Mouse (Mus musculus) embryonic facial prominence, embryonic 15.5 days (tissue): ENCODE results near the gene Rtn4. TPM values are rescaled to one million over a fixed set of nuclear protein-coding genes. Genes with fewer than 3 reads are reported as not detected.

Source experiments
- ATAC-seq: fragments of 200-750 bp; cut with Nextera tagmentation; 2 replicates; pipeline ENCODE4 v1.8.0; 2017; ENCODE audit warnings: low read depth, moderate TSS enrichment; ENCODE audit not compliant: insufficient number of reproducible peaks, low FRiP score, low TSS enrichment
- H3K27ac ChIP-seq: fragments of 300-500 bp; sonication (generic); replicated peaks from 2 replicates; pipeline ENCODE4 v1.5.1; 2015; ENCODE audit warnings: mild to moderate bottlenecking, inconsistent platforms
- H3K27me3 ChIP-seq: fragments of 300-500 bp; sonication (generic); 2 replicates; pipeline ENCODE4 v1.6.1; 2015; ENCODE audit warnings: inconsistent platforms
- H3K36me3 ChIP-seq: fragments of 300-500 bp; sonication (generic); 2 replicates; pipeline ENCODE4 v1.6.1; 2015; ENCODE audit warnings: mild to moderate bottlenecking, inconsistent platforms
- H3K4me1 ChIP-seq: fragments of 300-500 bp; sonication (generic); 2 replicates; pipeline ENCODE4 v1.6.1; 2015; ENCODE audit warnings: inconsistent platforms
- H3K4me2 ChIP-seq: fragments of 300-500 bp; sonication (generic); replicated peaks from 2 replicates; pipeline ENCODE4 v1.6.1; 2015; ENCODE audit warnings: mild to moderate bottlenecking, inconsistent platforms
- H3K4me3 ChIP-seq: fragments of 300-500 bp; sonication (generic); replicated peaks from 2 replicates; pipeline ENCODE4 v1.5.1; 2015; ENCODE audit warnings: mild to moderate bottlenecking, inconsistent platforms
- H3K9ac ChIP-seq: fragments of 300-500 bp; sonication (generic); 2 replicates; pipeline ENCODE4 v1.6.1; 2015; ENCODE audit warnings: inconsistent platforms
- H3K9me3 ChIP-seq: fragments of 300-500 bp; sonication (generic); replicated peaks from 2 replicates; pipeline ENCODE4 v1.6.1; 2016; ENCODE audit warnings: inconsistent platforms
- WGBS: fragments of 180-500 bp; shearing (Covaris S2); methylation state at CpG from one replicate; pipeline ENCODE4 v1.1.7; 2015; 5-methylcytosine and 5-hydroxymethylcytosine counted together
- polyA plus RNA-seq: library from polyadenylated mRNA; unstranded; fragments of >200 nt; fragmentation: Nextera tagmentation; extraction: Ambion mirVana; gene quantifications from 2 replicates; pipeline ENCODE4 v1.2.1, GENCODE M21; 2015

Rtn4 gene
- polyA plus RNA-seq, 1 experiment from 2014 or later = 82.4 TPM

- Histone ChIP-seq H3K4me3 (no peak overlapping the region), H3K4me2 (no peak overlapping the region), H3K4me1 (no peaks in the 10 kb centered on the region), H3K27me3 (no peaks in the 10 kb centered on the region), H3K27ac (no peak overlapping the region), H3K9me3 (no peaks in the 10 kb centered on the region), H3K36me3 (no peaks in the 10 kb centered on the region), H3K9ac (no peak overlapping the region)
- no peak for ATAC-seq
- 67% methylated on average over 3 of the region's 3 CpGs for WGBS
These were observed 12.0 kb upstream of the Rtn4 start for GRCm38 (mm10) chr11:29680771-29681170.

GRCm38 (mm10) chr11:29684272-29684671 lies 8.5 kb upstream of the Rtn4 start:
- no peak overlapping the region for H3K9ac ChIP-seq
- 75% methylated on average over 2 of the region's 2 CpGs for WGBS
- no peaks in the 10 kb centered on the region for H3K4me1 ChIP-seq
- no peaks in the 10 kb centered on the region for H3K27me3 ChIP-seq
- H3K36me3 ChIP-seq = no peaks in the 10 kb centered on the region
- no peak overlapping the region for H3K27ac ChIP-seq
- no peak for ATAC-seq
- no peak overlapping the region for H3K4me2 ChIP-seq
- no peak overlapping the region for H3K4me3 ChIP-seq
- H3K9me3 ChIP-seq = no peaks in the 10 kb centered on the region

DNA sequence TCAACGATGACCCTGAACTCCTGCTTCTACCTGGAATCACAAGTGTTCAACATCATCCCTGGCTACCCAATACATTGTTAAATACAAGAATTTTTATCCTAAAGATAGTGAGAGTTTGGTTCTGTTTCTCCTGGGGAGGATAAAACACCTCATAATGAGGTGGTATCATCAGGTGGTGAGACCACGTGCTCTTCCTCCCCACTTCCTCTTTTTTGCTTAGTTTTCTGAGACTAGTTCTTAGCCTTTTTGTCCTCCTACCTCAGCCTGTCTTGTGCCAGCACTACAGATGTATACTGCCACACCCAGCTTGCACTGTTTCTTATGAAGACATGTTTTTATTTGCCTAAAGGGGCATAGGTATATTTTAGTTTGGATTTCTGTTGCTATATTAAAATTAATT lies 6.6 kb upstream of the Rtn4 start:
- no peak for ATAC-seq

GRCm38 (mm10) chr11:29691556-29691955 lies 1.2 kb upstream of the Rtn4 start:
- Histone ChIP-seq H3K36me3 (no peaks in the 10 kb centered on the region), H3K9ac (no peak overlapping the region), H3K27me3 (no peaks in the 10 kb centered on the region), H3K4me2 (no peak overlapping the region), H3K4me3 (no peak overlapping the region), H3K4me1 (peaks cover 8% of the 10 kb centered on the region), H3K27ac (peak overlapping the region; percentile 99; the same call in 1 of the 2 replicates), H3K9me3 (no peaks in the 10 kb centered on the region)
- 79% methylated on average over 1 of the region's 1 CpGs for WGBS
- no peak for ATAC-seq

More for the DNA sequence above, 6.6 kb upstream of the Rtn4 start:
- H3K27ac ChIP-seq = no peak overlapping the region
- no peak overlapping the region for H3K4me2 ChIP-seq
- no peaks in the 10 kb centered on the region for H3K27me3 ChIP-seq
- H3K9ac ChIP-seq = no peak overlapping the region
- 89% methylated on average over 2 of the region's 2 CpGs for WGBS
- H3K4me3 ChIP-seq = no peak overlapping the region
- H3K9me3 ChIP-seq = no peaks in the 10 kb centered on the region
- H3K4me1 ChIP-seq = no peaks in the 10 kb centered on the region
- H3K36me3 ChIP-seq = no peaks in the 10 kb centered on the region

GRCm38 (mm10) chr11:29692111-29692682 lies 550 bp upstream of the Rtn4 start:
- peak overlapping the region; percentile 95 for H3K4me3 ChIP-seq
- H3K27ac ChIP-seq = peak overlapping the region; percentile 99
- H3K36me3 ChIP-seq = no peaks in the 10 kb centered on the region
- H3K9me3 ChIP-seq = no peaks in the 10 kb centered on the region
- no peak for ATAC-seq
- peaks cover 13% of the 10 kb centered on the region for H3K4me1 ChIP-seq
- no peaks in the 10 kb centered on the region for H3K27me3 ChIP-seq
- 7% methylated on average over 12 of the region's 12 CpGs for WGBS
- H3K4me2 ChIP-seq = peak overlapping the region; percentile 48
- H3K9ac ChIP-seq = no peak overlapping the region

DNA sequence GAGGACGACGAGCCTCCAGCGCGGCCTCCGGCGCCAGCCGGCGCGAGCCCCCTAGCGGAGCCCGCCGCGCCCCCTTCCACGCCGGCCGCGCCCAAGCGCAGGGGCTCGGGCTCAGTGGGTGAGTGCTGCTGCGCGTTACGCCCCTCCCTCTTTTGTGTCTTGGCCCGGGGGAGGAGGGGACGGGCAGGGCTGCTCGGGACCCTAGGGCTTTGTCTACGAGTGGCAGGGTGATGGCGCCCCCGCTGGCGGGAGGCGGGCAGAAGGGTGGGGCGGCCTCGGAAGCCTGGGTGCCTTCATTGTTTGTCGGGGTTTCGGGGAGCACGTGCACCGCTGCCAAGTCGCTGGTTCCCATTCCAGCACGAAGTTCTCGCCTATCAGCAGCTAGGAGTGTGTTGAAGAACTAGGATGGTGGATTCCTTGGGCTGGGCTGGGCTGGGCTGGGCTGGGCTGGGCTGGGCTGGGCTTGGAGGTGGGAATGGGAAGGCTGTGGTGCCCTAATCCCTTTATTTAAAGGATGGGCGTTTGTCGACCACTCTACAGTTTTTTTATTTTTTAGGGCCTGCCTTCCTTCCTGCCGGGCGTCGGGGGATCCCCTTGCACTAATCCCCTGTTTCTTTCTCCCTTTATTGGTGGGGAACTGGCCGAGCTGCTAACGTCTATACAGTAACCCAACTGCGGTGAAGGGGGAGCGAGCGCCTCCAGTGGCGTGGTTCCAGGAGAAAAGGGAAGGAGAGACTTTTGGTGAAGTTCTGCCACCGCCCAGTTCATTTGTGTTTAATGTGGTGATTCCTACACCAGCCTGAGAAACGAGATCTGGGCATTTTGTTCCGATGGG lies 1.0 kb downstream of the Rtn4 start:
- under 1% methylated on average over 53 of the region's 53 CpGs for WGBS
- ATAC-seq = peak; percentile 89
- peak overlapping the region; percentile 48 for H3K4me2 ChIP-seq

DNA sequence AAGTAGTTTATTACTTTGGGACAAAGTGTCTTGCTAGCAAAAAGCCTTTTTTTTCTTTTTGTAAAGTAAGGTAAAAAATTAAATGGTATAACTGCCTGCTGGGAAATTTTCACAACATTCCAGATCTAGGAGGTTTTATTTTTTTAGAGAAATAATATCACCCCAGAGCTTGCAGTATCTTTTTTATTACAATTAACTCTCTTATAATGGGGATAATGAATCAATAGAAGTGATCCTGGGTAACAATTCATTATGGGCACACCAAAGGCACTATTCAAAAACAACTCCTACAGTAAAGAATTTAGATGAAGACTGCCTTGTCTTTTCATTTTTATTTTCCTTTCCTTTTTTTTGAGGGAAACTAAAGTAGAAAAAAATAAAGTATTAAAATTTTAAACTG lies 2.0 kb downstream of the Rtn4 start:
- Histone ChIP-seq H3K4me2 (no peak overlapping the region), H3K4me3 (no peak overlapping the region), H3K9me3 (no peaks in the 10 kb centered on the region), H3K27ac (no peak overlapping the region), H3K4me1 (peaks cover 16% of the 10 kb centered on the region), H3K27me3 (no peaks in the 10 kb centered on the region), H3K36me3 (no peaks in the 10 kb centered on the region), H3K9ac (no peak overlapping the region)
- no peak for ATAC-seq

More for the DNA sequence above, 1.0 kb downstream of the Rtn4 start:
- H3K9me3 ChIP-seq = no peaks in the 10 kb centered on the region
- no peaks in the 10 kb centered on the region for H3K36me3 ChIP-seq
- H3K4me1 ChIP-seq = peaks cover 16% of the 10 kb centered on the region
- peak overlapping the region; percentile 97 for H3K9ac ChIP-seq
- H3K4me3 ChIP-seq = peak overlapping the region; percentile 95
- no peaks in the 10 kb centered on the region for H3K27me3 ChIP-seq
- peak overlapping the region; percentile 99 for H3K27ac ChIP-seq

DNA sequence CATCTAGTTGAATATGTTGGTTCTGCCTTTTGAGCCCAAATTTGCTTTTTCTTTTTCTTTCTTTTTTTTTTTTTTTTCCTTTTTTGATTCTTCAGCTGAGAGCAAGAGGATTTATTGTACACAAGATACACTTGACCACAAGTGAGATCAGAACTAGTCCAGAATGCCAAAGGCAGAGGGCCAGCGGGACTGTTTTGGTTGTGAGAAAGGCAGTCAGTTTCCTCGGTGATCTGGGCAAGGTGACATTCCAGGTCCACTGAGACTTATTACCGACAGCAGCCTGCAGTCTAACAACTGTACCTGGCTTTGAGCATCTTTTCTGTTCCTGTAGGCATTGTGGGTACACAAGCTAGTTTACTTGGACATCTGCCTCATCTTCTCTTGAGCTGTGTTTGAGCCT lies 10.0 kb downstream of the Rtn4 start:
- Histone ChIP-seq H3K36me3 (no peaks in the 10 kb centered on the region), H3K4me3 (no peak overlapping the region), H3K27me3 (no peaks in the 10 kb centered on the region), H3K27ac (no peak overlapping the region), H3K4me2 (no peak overlapping the region), H3K9ac (no peak overlapping the region), H3K4me1 (no peaks in the 10 kb centered on the region), H3K9me3 (no peaks in the 10 kb centered on the region)
- WGBS = 68% methylated on average over 3 of the region's 3 CpGs
- ATAC-seq = no peak

DNA sequence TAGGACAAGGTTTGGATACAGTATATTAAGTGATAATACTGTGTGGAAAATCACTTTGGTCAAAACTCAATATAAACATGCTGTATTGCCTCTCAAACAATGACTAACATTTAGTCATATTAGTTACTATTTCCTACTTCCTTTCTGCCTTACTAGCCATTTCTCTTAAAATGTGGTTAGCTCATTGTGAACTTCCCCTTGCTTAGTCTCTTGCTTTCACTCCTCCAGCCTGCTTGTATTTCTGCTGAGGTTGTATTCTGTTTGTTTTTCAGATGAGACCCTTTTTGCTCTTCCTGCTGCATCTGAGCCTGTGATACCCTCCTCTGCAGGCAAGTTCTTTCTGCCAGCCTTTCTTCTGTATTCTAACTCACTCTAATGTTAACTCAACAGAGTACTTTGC lies 12.5 kb downstream of the Rtn4 start:
- Histone ChIP-seq H3K36me3 (peaks cover 4% of the 10 kb centered on the region; the same call in 1 of the 2 replicates), H3K4me2 (no peak overlapping the region), H3K27me3 (no peaks in the 10 kb centered on the region), H3K27ac (no peak overlapping the region), H3K9ac (no peak overlapping the region), H3K4me3 (no peak overlapping the region), H3K9me3 (no peaks in the 10 kb centered on the region), H3K4me1 (no peaks in the 10 kb centered on the region)
- ATAC-seq = no peak

DNA sequence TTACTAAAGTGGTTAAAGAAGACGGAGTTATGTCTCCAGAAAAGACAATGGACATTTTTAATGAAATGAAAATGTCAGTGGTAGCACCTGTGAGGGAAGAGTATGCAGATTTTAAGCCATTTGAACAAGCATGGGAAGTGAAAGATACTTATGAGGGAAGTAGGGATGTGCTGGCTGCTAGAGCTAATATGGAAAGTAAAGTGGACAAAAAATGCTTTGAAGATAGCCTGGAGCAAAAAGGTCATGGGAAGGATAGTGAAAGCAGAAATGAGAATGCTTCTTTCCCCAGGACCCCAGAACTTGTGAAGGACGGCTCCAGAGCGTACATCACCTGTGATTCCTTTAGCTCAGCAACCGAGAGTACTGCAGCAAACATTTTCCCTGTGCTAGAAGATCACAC lies 14.1 kb downstream of the Rtn4 start:
- no peak overlapping the region for H3K9ac ChIP-seq
- H3K4me3 ChIP-seq = no peak overlapping the region
- no peak overlapping the region for H3K27ac ChIP-seq
- H3K4me2 ChIP-seq = no peak overlapping the region
- ATAC-seq = no peak
- no peaks in the 10 kb centered on the region for H3K4me1 ChIP-seq
- H3K36me3 ChIP-seq = peaks cover 4% of the 10 kb centered on the region; the same call in 1 of the 2 replicates
- no peaks in the 10 kb centered on the region for H3K9me3 ChIP-seq
- 83% methylated on average over 4 of the region's 4 CpGs for WGBS
- H3K27me3 ChIP-seq = no peaks in the 10 kb centered on the region

- Histone ChIP-seq H3K9ac (no peak overlapping the region), H3K36me3 (peaks cover 4% of the 10 kb centered on the region; the same call in 1 of the 2 replicates), H3K4me2 (no peak overlapping the region), H3K4me1 (no peaks in the 10 kb centered on the region), H3K9me3 (no peaks in the 10 kb centered on the region), H3K4me3 (no peak overlapping the region), H3K27ac (no peak overlapping the region), H3K27me3 (no peaks in the 10 kb centered on the region)
- ATAC-seq = no peak
These were observed 16.8 kb downstream of the Rtn4 start for GRCm38 (mm10) chr11:29709512-29709911.

GRCm38 (mm10) chr11:29714114-29714513 lies 21.4 kb downstream of the Rtn4 start:
- no peak overlapping the region for H3K9ac ChIP-seq
- WGBS = 92% methylated on average over 7 of the region's 7 CpGs
- H3K9me3 ChIP-seq = no peaks in the 10 kb centered on the region
- no peak overlapping the region for H3K4me2 ChIP-seq
- no peak overlapping the region for H3K4me3 ChIP-seq
- H3K36me3 ChIP-seq = no peaks in the 10 kb centered on the region
- ATAC-seq = no peak
- H3K27me3 ChIP-seq = no peaks in the 10 kb centered on the region
- peaks cover 9% of the 10 kb centered on the region for H3K4me1 ChIP-seq
- H3K27ac ChIP-seq = no peak overlapping the region
